In genomic region chr13:4035052-4035451, GRCm38 (mm10) we compare ENCODE assay signal across 21 mouse cellular contexts. TPM values are rescaled to one million over a fixed set of nuclear protein-coding genes. Genes with fewer than 3 reads are reported as not detected.
"Had no signal": no experiment of that assay in that cellular context is flagged by ENCODE, and none has a peak within 500 bp of the region (broad histone marks: within the 10 kb centered on the region; RNA-seq: fewer than 3 reads in every experiment).

No protein-coding gene starts in this region.

- H3K4me2 ChIP-seq: lung, embryonic 15.5 days; midbrain, embryonic 11.5 days; midbrain, embryonic 13.5 days; midbrain, embryonic 15.5 days; neural tube, embryonic 12.5 days had no signal

- H3K4me1 ChIP-seq: lung, embryonic 15.5 days; megakaryocyte, embryonic 14.5 days; midbrain, embryonic 13.5 days; midbrain, embryonic 15.5 days; neural tube, embryonic 12.5 days had no signal

- H3K9me3 ChIP-seq: lung, embryonic 15.5 days; megakaryocyte, embryonic 14.5 days; midbrain, embryonic 13.5 days; midbrain, embryonic 15.5 days; neural tube, embryonic 12.5 days had no signal

- H3K9ac ChIP-seq: lung, embryonic 15.5 days; midbrain, embryonic 13.5 days; midbrain, embryonic 15.5 days; neural tube, embryonic 12.5 days had no signal

- H3K27me3 ChIP-seq: lung, embryonic 15.5 days; megakaryocyte, embryonic 14.5 days; midbrain, embryonic 13.5 days; midbrain, embryonic 15.5 days; neural tube, embryonic 12.5 days had no signal

- DNase-seq: lung, adult 2 months; lung, postnatal 14 days; lung, postnatal 36 days; right cerebral cortex, adult 18-20 months; right cerebral cortex, postnatal 25 days; right cerebral cortex, postnatal 4 days; spleen, adult 18-20 months; thymus, adult 2 months; thymus, postnatal 25 days; thymus, postnatal 4 days had no signal

- H3K4me3 ChIP-seq: lung, embryonic 15.5 days; megakaryocyte, embryonic 14.5 days; midbrain, embryonic 13.5 days; midbrain, embryonic 15.5 days; neural tube, embryonic 12.5 days had no signal

- H3K36me3 ChIP-seq: lung, embryonic 15.5 days; midbrain, embryonic 13.5 days; midbrain, embryonic 15.5 days; neural tube, embryonic 12.5 days had no signal

- ATAC-seq: lung, postnatal 0 days; midbrain, embryonic 13.5 days; midbrain, embryonic 15.5 days had no signal

- H3K27ac ChIP-seq: lung, embryonic 15.5 days; macrophage; midbrain, embryonic 13.5 days; midbrain, embryonic 15.5 days; neural tube, embryonic 12.5 days had no signal

RNA-seq across cellular contexts. Expression of gene Akr1c14, which starts 13.8 kb away (rescaled TPM):
- total RNA-seq: megakaryocyte progenitor cell, adult 5-6 weeks; monocyte, adult 5-6 weeks; neutrophil, adult 5-6 weeks had no signal
- polyA plus RNA-seq: macrophage had no signal
